Mouse (Mus musculus) kidney, postnatal 10 days (tissue): ENCODE results near the gene Gm21866.
"Not testable (repeated sequence)": the region's sequence is repeated elsewhere in the genome, so short reads cannot be mapped to it uniquely, and the experiment has no call there.

ENCODE experiments used
- DNase-seq: peaks from one replicate; pipeline ENCODE4 v3.0.0; 2021; ENCODE audit warnings: mixed read lengths

Gm21866 gene

GRCm38 (mm10) chrY:13465479-13465878 is at the start of gene Gm21866:
Gm21866 (minus strand) TSS chrY:13465579.
- DNase-seq, result not testable (repeated sequence)

GRCm38 (mm10) chrY:13493726-13494125 is 28.3 kb upstream of the Gm21866 start, which contains the start of gene Gm20773:
Gm20773 (plus strand) TSS chrY:13494026.
- DNase-seq, result not testable (repeated sequence)
